Mouse (Mus musculus): ENCODE measurements around the gene Akr1c6. TPM values are rescaled to one million over a fixed set of nuclear protein-coding genes. Genes with fewer than 3 reads are reported as not detected.

The Akr1c6 gene
- polyA plus RNA-seq, 1 experiment from 2014 or later = not detected

DNA sequence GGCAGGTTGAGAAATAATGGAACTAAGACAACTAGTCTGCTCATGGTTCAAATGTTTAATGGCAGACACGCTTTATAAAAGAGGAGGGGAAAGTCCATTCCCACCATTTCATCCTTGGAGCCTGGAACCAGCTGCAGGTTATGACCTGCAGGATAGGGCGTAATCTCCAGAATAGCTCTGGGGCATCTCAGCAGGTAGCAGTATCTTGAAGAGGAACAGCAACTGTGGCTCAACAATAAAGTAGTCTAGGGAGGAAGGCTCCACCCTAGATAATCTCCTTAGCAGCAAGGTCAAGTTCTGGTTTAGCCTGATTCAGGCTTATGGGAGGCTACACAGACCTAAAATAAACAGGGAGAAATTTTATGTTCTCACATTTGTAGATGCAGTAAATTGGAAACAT is 31.5 kb downstream of the Akr1c6 start:
- Histone ChIP-seq H3K27me3 (no peaks in the 10 kb centered on the region), H3K9ac (no peak overlapping the region), H3K27ac (no peak overlapping the region), H3K4me1 (no peaks in the 10 kb centered on the region), H3K9me3 (no peaks in the 10 kb centered on the region), H3K4me2 (no peak overlapping the region), H3K36me3 (no peaks in the 10 kb centered on the region), H3K4me3 (no peak overlapping the region)
- WGBS = 91% methylated on average over 2 of the region's 2 CpGs
- ATAC-seq (ENCODE audit: insufficient number of reproducible peaks, insufficient read depth, low FRiP score, low TSS enrichment, low read depth) = no peak

DNA sequence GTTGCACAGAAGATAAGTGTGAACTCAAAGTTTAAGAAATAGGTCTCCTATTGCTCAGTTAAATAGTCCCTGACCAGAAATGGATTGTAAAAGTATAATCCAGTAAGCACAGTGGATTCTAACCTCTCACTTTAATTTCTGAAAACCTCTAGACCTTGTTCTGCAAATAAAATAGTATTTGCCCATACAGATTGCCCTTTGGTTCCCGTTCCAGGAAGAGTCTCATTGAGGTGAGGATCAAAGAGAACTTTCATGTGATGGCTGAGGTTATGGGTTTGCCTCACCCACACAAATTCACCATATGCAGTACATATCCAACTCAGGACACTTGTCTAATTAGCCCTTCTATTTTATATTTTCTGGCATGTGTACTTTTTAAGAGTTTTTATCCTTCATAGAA is 33.8 kb downstream of the Akr1c6 start:
- Histone ChIP-seq H3K9me3 (no peaks in the 10 kb centered on the region), H3K27ac (no peak overlapping the region), H3K36me3 (no peaks in the 10 kb centered on the region), H3K27me3 (no peaks in the 10 kb centered on the region), H3K9ac (no peak overlapping the region), H3K4me3 (no peak overlapping the region), H3K4me1 (no peaks in the 10 kb centered on the region), H3K4me2 (no peak overlapping the region)
- ATAC-seq (ENCODE audit: insufficient number of reproducible peaks, insufficient read depth, low FRiP score, low TSS enrichment, low read depth) = no peak
- WGBS = 58% methylated on average over 1 of the region's 1 CpGs

Other genes with a start within 250 kb of the Akr1c6 start
- 1.7 and 2.4 TPM in 2 replicates for gene Akr1c13, start 243.2 kb upstream of the Akr1c6 start, polyA plus RNA-seq (2015; fragmentation: Nextera tagmentation; extraction: Ambion mirVana)
- gene Akr1c19, start 205.6 kb upstream of the Akr1c6 start, polyA plus RNA-seq (2015; fragmentation: Nextera tagmentation; extraction: Ambion mirVana) = 0.48 TPM in 1 of 2 replicates, not detected in the other
- 0.63 TPM in 1 of 2 replicates, not detected in the other for gene Akr1c12, start 154.9 kb upstream of the Akr1c6 start, polyA plus RNA-seq (2015; fragmentation: Nextera tagmentation; extraction: Ambion mirVana)
- not detected in 2 replicates for gene Akr1c20, start 89.0 kb downstream of the Akr1c6 start, polyA plus RNA-seq (2015; fragmentation: Nextera tagmentation; extraction: Ambion mirVana)
- gene Akr1c21, start 139.8 kb downstream of the Akr1c6 start, polyA plus RNA-seq (2015; fragmentation: Nextera tagmentation; extraction: Ambion mirVana) = not detected in 2 replicates
- 36.9 and 42.3 TPM in 2 replicates for gene Akr1e1, start 174.9 kb downstream of the Akr1c6 start, polyA plus RNA-seq (2015; fragmentation: Nextera tagmentation; extraction: Ambion mirVana)

Measured in embryonic facial prominence, embryonic 13.5 days (tissue).